Mouse (Mus musculus) frontal cortex, postnatal 25 days (tissue): Measurements from ENCODE around the gene Ppm1h.

Experiments
- DNase-seq, 2 experiments: peaks; one replicate each; pipeline ENCODE4 v3.0.0; 2022; ENCODE audit warnings: low spot score in 2 of 2

The Ppm1h gene

DNA sequence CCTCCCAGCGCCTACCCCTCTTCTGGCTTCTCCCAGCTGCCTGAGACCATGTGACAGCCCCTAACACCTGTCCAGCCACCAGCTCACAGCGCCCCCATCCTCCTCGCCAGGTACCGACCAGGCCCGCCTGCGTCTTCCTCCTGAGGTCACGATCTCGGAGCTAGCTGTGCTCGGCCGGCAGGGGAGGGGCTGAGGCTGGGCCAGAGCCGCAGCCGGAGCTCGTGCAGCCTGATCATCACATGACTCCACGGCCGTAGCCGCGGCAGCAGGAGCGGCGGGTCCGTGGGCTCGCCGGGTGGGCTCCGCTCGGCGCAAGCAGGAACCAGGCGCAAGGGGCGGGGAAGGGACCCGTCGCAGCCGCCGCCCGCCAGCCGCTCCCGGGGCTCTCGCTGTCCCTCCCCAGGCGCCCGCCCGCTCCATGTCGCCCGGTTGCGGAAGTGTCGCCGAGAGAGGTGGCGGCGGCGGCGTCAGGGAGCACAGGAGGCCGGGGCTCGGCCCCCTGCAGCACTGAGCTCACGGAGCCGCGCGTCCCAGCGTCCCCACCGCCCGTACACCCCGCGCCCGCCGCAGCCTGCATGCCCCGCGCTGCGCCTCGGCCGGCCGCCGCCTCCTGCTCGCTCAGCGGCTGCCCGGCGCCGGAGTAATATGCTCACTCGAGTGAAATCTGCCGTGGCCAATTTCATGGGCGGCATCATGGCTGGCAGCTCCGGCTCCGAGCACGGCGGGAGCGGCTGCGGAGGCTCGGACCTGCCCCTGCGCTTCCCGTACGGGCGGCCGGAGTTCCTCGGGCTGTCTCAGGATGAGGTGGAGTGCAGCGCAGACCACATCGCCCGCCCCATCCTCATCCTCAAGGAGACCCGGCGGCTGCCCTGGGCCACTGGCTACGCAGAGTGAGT is at the start of gene Ppm1h:
Gene Ppm1h (plus strand): TSS at position 222 of the 896 bp plus-strand sequence.
- peak; percentile 43 to 60 for DNase-seq

DNA sequence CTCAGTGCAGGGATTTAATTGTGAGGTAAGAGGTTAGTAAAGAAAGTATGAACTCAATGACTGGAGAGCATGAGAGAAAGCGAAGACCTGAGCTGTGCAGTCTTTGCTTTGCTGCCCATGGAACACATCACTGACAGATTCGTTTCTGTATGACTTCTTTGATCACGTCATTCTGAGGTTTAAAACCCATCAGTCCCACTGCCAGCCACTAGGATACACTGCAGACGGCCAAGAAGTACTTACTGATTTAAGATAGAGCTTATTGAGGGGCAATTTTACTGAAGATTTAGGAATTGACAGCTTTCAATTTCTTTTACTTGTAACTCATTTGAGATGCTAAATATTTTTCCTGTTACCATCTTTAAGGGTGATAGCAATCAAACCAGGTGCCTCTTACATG is 49.6 kb upstream of the Ppm1h start:
- DNase-seq, result no peak

DNA sequence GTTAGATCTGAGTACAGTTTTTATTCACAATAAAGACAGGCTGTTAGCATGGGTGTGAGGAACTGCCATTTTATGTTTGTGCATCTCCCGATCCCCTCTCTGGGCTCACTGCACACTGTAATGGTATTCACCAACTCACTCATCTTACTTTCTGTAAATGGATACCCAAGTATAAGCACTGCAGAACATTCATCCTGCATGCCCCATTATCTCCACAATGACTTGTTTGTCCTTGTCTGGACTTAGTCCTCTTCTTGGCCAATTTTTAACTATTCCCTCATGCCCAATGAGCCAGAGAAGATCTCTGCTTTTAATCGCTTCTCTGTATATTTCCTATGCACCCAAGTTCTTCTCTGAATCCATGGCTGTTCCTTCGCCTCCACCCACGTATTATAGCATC is 38.7 kb upstream of the Ppm1h start:
- no peak for DNase-seq

- DNase-seq, result no peak
Observed at GRCm38 (mm10) chr10:122641263-122641795, 37.2 kb upstream of the Ppm1h start.

DNA sequence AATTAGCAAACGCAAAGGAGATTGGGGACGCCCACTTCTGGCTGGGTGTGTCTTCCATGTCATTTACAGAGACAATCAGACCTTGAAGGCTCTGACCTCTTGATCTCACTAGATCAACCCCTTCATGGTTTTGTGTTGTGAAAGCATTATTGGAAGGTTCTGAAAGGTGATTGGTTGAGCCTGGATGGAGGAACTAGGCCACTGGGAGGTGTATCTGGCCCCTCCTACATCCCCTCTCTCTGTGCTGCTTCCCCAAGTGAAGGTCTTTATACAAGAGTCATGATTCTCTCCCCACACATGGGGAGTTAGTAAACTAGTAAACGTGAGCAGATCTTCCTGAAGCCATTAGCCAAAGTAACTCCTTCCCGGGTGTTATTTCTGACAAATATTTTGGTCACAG is 36.4 kb upstream of the Ppm1h start:
- no peak for DNase-seq

DNA sequence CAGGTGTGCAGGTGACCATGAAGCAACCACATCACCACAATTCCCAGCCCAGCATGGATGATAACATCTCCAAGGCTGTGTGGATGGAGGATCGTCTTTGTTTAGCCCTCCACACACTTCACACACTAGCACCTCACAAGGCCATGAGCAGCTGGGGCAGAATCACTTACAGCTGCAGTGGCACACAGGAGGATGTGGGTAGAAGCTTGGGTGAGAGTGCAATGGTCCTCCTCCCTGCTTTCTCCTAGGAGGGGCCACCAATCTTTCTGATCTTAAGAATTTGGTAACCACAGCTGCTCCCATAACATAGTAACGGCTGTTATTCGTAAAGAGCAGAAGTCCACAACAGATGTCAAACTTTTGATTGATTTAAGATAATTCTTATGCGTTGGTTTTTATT is 26.6 kb upstream of the Ppm1h start:
- DNase-seq, result no peak

GRCm38 (mm10) chr10:122652578-122652977 is 26.0 kb upstream of the Ppm1h start:
- no peak for DNase-seq

DNA sequence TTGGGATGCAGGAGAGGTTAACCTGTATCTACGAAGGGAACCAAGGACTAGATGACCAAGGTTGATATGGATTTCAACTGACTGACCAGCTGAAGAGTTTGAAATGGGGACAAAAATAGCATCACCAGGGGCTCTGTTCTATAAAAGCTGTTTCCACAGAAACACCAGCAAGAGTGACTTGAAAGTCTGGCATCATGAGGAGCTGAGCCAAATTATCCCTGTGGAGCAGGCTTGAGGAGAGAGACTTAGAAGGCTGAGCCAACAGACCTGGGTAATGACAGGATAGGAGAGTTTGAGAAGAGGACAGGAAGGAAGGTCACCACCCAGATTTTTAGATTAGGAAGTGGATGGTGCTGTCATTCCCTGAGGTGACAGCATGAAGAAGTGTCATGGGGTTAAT is 12.9 kb upstream of the Ppm1h start:
- DNase-seq, result no peak

GRCm38 (mm10) chr10:122671253-122671652 is 7.3 kb upstream of the Ppm1h start:
- no peak for DNase-seq

- no peak for DNase-seq
Observed at GRCm38 (mm10) chr10:122672044-122672443, 6.5 kb upstream of the Ppm1h start.

GRCm38 (mm10) chr10:122679437-122680045 is 979 bp downstream of the Ppm1h start:
- no peak for DNase-seq

DNA sequence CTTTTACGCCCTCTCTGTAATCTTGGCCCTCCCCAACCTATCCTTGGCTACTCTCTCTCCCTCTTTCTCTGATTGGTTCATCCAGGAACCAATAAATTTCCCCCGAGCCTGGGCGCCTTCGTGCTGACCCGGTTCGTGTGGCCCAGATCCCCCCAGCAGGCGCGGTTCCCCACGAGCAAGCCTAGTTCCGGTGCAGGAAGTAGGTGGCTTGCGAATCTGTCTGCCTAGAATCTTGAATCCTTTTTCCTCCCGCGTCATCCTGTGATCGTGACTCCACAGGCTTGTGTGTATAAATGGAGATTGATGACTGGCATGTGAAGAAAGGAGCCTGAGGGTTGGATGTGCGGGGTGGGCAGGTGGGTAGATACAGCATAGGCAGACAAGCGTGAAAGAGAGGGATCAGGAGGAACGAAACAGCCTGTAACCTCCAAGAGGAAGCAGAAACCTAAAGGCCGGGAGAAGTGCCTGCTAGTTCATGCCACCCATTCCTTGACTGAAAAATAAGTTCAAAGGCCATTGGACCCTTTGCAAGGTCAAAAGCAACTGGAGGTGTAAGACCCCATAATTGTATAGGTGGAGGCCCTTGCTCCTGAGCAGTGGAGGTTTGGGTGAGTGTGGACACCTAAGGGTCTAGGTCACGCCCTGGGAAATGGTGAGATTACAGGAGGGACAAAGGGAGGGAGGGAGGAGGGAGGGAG is 2.0 kb downstream of the Ppm1h start:
- DNase-seq, result peak; percentile 36 to 48

- DNase-seq, result no peak
Observed at GRCm38 (mm10) chr10:122681085-122681408, 2.5 kb downstream of the Ppm1h start.

GRCm38 (mm10) chr10:122683819-122684330 is 5.3 kb downstream of the Ppm1h start:
- DNase-seq, result no peak

GRCm38 (mm10) chr10:122685297-122685696 is 6.7 kb downstream of the Ppm1h start:
- DNase-seq, result no peak

DNA sequence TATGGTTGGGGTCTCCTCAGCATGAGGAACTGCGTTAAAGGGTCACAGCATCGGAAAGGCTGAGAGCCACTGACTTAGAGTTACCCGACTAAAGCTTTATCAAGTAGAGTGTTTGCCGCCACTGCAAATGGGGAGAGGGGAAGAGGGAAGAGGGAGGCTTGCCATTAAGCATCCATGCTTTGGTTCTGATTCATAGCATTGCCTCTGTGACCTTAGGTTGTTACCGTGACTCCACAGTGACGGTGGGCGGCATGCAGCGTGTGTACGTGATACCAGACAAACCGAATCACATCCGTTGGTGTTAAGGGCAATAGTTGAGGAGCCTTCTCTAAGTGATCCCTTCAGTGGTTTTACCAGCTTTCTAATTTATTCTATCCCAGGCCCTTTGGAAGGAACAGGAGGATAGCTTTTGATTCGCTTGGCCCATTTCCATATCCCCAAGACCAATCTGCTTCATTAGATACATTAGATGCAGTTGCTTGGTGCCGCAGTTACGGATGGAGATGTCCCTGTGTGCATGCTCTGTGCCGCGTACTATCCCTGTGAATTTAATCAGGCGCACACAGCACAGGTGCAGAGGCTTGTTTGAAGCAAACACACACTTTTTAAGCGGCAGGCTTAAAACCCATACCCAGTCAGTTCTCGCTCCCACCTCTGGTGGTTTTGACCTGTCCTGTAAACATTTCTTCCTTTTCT is 7.4 kb downstream of the Ppm1h start:
- no peak for DNase-seq

GRCm38 (mm10) chr10:122690698-122691097 is 12.1 kb downstream of the Ppm1h start:
- DNase-seq, result no peak

GRCm38 (mm10) chr10:122693158-122693777 is 14.7 kb downstream of the Ppm1h start:
- DNase-seq, result no peak

- no peak for DNase-seq
Observed at GRCm38 (mm10) chr10:122693911-122694618, 15.5 kb downstream of the Ppm1h start.

DNA sequence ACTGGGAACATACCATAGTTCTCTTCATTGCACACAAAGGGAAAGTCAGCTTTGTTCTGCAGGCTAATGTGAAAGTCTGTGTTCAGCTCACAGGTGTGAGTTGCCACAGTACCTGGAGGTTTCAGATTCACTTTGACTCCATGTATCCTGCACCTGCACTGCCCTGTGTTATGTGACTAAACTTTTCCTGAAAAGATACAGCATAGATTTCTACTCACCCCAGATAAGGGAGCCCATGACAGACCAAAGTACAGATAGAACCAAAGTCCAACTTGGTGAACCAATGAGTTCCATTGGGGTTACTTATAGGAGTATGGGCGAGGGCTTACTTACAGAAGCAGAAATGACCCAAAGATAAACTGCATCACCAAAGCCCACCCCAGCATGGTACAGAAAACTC is 17.8 kb downstream of the Ppm1h start:
- DNase-seq, result no peak

GRCm38 (mm10) chr10:122698347-122698746 is 19.8 kb downstream of the Ppm1h start:
- DNase-seq, result no peak
